Mouse (Mus musculus) forebrain, embryonic 11.5 days (tissue): ENCODE measurements around the gene Tmbim1. TPM values are rescaled to one million over a fixed set of nuclear protein-coding genes. Genes with fewer than 3 reads are reported as not detected.

Experiments
- ATAC-seq: fragments of 200-750 bp; cut with Nextera tagmentation; replicated peaks from 2 replicates; pipeline ENCODE4 v1.8.0; 2017; ENCODE audit warnings: moderate TSS enrichment; ENCODE audit not compliant: low FRiP score
- DNase-seq: peaks from one replicate; pipeline ENCODE4 v3.0.0-alpha.2; 2017; ENCODE audit warnings: low spot score
- H3K27ac ChIP-seq: fragments of 300-500 bp; sonication (generic); 2 replicates; pipeline ENCODE4 v1.5.1; 2014; ENCODE audit warnings: low read depth, low read length
- H3K27me3 ChIP-seq: fragments of 300-500 bp; sonication (generic); 2 replicates; pipeline ENCODE4 v1.6.1; 2014; ENCODE audit warnings: mild to moderate bottlenecking, low read length, mixed read lengths; ENCODE audit not compliant: control insufficient read depth, insufficient read depth
- H3K36me3 ChIP-seq: fragments of 300-500 bp; sonication (generic); 2 replicates; pipeline ENCODE4 v1.6.1; 2014; ENCODE audit warnings: mild to moderate bottlenecking, low read length, moderate library complexity, mixed read lengths; ENCODE audit not compliant: control insufficient read depth, insufficient read depth
- H3K4me1 ChIP-seq: fragments of 300-500 bp; sonication (generic); replicated peaks from 2 replicates; pipeline ENCODE4 v1.6.1; 2014; ENCODE audit warnings: low read length, mixed read lengths; ENCODE audit not compliant: control insufficient read depth, insufficient read depth
- H3K4me2 ChIP-seq: fragments of 300-500 bp; sonication (generic); 2 replicates; pipeline ENCODE4 v1.6.1; 2014; ENCODE audit warnings: low read depth, mild to moderate bottlenecking, low read length, moderate library complexity, mixed read lengths; ENCODE audit not compliant: severe bottlenecking
- H3K4me3 ChIP-seq: fragments of 300-500 bp; sonication (generic); 2 replicates; pipeline ENCODE4 v1.5.1; 2014; ENCODE audit warnings: low read depth, low read length
- H3K9ac ChIP-seq: fragments of 300-500 bp; sonication (generic); 2 replicates; pipeline ENCODE4 v1.6.1; 2014; ENCODE audit warnings: low read length
- H3K9me3 ChIP-seq: fragments of 300-500 bp; sonication (generic); 2 replicates; pipeline ENCODE4 v1.6.1; 2016; ENCODE audit warnings: low read length, mixed read lengths; ENCODE audit not compliant: control insufficient read depth
- WGBS: fragments of 180-500 bp; shearing (Covaris S2); extraction: QIAGEN DNeasy Blood & Tissue Kit; methylation state at CpG from one replicate; pipeline ENCODE4 v1.1.7; 2014; 5-methylcytosine and 5-hydroxymethylcytosine counted together
- polyA plus RNA-seq: library from polyadenylated mRNA; unstranded; fragments of >200 nt; fragmentation: Nextera tagmentation; extraction: Ambion mirVana; gene quantifications from 2 replicates; pipeline ENCODE4 v1.2.1, GENCODE M21; 2014

Tmbim1 gene
- polyA plus RNA-seq, 1 experiment from 2014 or later = 6.9 TPM

DNA sequence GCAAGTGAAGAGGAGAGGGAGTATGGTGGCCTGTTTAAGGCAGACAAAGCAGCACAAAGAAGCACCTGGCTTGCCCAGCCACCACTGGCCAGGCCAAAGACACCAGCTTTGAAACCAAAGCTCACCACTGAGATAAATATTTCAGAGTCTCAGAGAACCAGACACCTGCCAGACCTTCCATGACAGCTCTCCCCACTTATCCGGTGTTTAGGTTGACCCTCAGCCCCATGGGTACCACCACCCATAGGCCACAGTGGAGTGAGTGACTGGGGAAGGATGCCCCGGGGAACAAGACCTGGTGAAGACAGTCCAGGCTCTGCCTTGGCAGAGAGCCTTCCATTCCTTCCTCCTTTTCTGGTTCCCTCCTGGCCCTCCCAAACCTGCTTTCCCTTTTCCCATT, 2.6 kb downstream of the Tmbim1 start:
- ATAC-seq (no peak), DNase-seq (no peak)
- Histone ChIP-seq H3K4me3 (no peak overlapping the region), H3K9ac (no peak overlapping the region), H3K4me2 (no peak overlapping the region), H3K4me1 (no peaks in the 10 kb centered on the region; the same call in 1 of the 2 replicates), H3K9me3 (no peaks in the 10 kb centered on the region), H3K36me3 (no peaks in the 10 kb centered on the region), H3K27ac (no peak overlapping the region), H3K27me3 (0 out of 2 replicates have a peak, but pooled peaks cover 2% of the 10 kb centered on the region)
- WGBS = 93% methylated on average over 2 of the region's 2 CpGs

DNA sequence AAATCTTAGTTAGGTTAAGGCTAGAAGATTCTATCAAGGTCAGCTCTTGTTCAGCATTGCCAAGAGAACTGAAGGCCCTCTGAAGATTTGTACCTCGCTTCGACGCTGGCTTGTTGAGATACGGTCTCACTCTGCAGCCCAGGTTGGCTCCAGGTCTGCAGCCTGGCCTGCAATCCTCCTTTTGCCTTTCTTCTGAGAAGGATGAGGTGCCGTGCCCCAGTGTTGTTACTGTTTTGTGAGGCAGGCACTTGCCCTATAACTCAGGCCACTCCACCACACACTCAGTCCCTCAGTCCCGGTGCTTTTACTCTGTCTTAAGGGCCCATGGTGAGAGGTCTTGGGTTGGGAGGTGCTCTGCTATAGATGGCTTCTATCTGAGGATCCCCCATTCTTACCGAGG, 3.2 kb downstream of the Tmbim1 start:
- ATAC-seq = no peak
- no peaks in the 10 kb centered on the region for H3K36me3 ChIP-seq
- WGBS = 94% methylated on average over 7 of the region's 7 CpGs
- H3K9ac ChIP-seq = no peak overlapping the region
- H3K4me3 ChIP-seq = no peak overlapping the region
- no peak for DNase-seq
- H3K27ac ChIP-seq = no peak overlapping the region
- H3K27me3 ChIP-seq = 0 out of 2 replicates have a peak, but pooled peaks cover 2% of the 10 kb centered on the region
- no peak overlapping the region for H3K4me2 ChIP-seq
- H3K9me3 ChIP-seq = no peaks in the 10 kb centered on the region
- no peaks in the 10 kb centered on the region; the same call in 1 of the 2 replicates for H3K4me1 ChIP-seq

DNA sequence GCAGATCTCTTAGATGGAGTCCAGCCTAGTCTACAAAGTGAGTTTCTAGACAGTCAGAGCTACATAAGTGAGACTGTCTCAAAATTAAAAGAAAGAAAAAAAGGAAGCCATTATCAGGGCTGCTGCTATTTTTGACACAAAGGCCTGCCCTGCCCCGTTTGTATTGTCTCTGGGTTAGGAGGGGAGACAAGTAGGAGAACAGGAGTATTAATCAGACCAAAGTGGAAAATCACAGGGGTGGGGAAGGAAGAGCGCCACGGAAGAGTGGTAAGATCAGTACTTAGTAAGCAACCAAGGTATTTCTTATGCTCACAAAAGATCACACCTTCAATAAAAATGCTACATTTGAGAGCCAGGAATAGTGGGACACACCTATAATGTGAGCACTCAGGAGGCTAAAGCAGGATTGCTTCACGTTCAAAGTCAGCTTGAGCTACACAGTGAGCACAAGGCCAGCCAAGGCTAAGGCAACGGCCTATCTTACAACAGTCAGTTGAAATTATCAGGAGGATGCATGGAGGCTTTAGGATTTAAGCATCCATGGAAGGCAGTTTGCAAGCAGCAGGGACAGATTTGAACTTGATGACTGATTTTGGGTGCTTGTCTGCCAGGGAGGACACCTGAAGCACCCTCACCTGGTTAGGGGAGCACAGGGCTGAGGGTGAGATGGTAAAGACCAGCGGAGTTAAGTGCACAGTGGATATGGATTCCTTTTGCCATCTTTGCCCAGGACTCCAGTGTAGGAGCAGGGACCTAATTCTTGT, 4.9 kb downstream of the Tmbim1 start:
- no peak for DNase-seq
- H3K27me3 ChIP-seq = 0 out of 2 replicates have a peak, but pooled peaks cover 2% of the 10 kb centered on the region
- no peak overlapping the region for H3K4me3 ChIP-seq
- H3K27ac ChIP-seq = no peak overlapping the region
- H3K9ac ChIP-seq = no peak overlapping the region
- H3K4me1 ChIP-seq = peaks cover 5% of the 10 kb centered on the region; the same call in 1 of the 2 replicates
- no peaks in the 10 kb centered on the region; the same call in 1 of the 2 replicates for H3K36me3 ChIP-seq
- H3K9me3 ChIP-seq = no peaks in the 10 kb centered on the region
- WGBS = 85% methylated on average over 6 of the region's 6 CpGs
- H3K4me2 ChIP-seq = no peak overlapping the region
- no peak for ATAC-seq

DNA sequence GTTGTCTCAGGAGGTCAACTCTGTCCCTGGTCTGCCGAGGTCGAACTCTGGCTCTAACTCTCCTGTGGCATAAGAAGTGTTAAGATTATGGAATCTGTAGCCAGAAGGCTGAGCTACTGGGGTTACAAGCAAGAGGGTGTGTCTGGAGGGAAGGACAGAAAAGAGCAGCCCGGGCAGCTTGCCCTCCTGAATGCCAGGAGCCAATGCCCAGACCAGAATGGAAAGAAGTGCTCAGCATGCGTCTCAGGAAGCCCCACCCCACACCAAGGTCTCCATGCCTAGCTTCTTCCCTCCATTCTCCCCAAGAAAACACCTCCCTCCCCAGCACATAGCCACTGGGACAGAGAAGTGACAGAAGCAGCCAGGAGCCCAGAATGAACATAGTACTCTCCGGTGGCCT, 6.4 kb downstream of the Tmbim1 start:
- H3K9me3 ChIP-seq = no peaks in the 10 kb centered on the region
- no peak overlapping the region for H3K9ac ChIP-seq
- no peak overlapping the region for H3K27ac ChIP-seq
- H3K4me3 ChIP-seq = no peak overlapping the region
- H3K36me3 ChIP-seq = no peaks in the 10 kb centered on the region; the same call in 1 of the 2 replicates
- 72% methylated on average over 5 of the region's 5 CpGs for whole genome bisulfite sequencing
- ATAC-seq = no peak
- peaks cover 5% of the 10 kb centered on the region; the same call in 1 of the 2 replicates for H3K4me1 ChIP-seq
- H3K27me3 ChIP-seq = no peaks in the 10 kb centered on the region
- H3K4me2 ChIP-seq = no peak overlapping the region
- no peak for DNase-seq

DNA sequence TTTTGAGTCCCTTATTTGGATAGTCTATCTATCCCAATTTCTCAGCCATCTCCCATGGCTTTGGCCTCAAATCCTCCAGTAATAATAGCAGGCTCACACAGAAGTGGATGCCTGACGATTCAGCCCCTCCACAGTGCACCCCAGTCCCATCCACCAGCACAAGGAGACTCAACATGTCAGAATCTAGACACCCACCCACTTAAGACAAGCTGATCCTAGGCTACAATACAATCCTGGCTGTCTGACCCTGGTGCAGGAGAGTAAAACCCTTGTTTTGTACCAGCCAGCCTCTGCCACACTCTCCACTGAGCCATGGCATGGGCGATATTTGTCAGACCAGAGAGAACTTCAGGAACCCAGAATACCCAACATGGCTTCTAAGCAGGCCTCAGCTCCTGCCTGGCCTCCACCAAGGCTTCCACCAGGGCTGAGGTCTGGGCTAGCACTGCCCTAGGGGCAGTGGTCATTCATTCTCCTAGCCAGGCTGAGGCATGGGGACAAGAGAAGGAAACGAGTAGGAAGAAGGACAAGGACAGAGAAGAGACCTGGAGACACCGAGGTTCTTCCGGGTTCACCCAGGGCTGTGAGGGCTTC, 7.2 kb downstream of the Tmbim1 start:
- DNase-seq (no peak), ATAC-seq (no peak)
- Histone ChIP-seq H3K9ac (no peak overlapping the region), H3K4me2 (no peak overlapping the region), H3K4me1 (peaks cover 5% of the 10 kb centered on the region; the same call in 1 of the 2 replicates), H3K4me3 (no peak overlapping the region), H3K9me3 (no peaks in the 10 kb centered on the region), H3K27ac (no peak overlapping the region), H3K36me3 (no peaks in the 10 kb centered on the region; the same call in 1 of the 2 replicates), H3K27me3 (no peaks in the 10 kb centered on the region)
- 86% methylated on average over 5 of the region's 5 CpGs for WGBS

DNA sequence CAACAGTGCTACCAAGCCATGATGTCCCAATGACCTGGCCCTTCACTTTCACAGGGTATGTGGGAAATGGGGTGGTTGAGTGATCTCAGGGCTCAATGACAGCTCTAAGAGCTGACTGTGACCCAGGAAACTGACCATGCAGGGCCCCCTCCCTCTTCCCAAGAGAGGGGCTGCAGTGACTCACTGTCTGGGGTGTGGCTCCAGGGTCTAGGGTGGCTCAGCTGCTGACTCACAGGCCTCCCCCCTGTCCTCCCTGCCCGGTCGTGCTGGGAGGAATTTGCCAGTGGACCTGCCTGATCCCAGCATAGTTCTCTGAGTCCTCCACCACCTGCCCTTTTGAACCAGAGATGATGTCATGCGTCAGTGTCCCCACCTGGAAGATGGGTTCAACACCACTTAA, 8.2 kb downstream of the Tmbim1 start:
- no peak overlapping the region for H3K4me3 ChIP-seq
- no peaks in the 10 kb centered on the region for H3K9me3 ChIP-seq
- no peak overlapping the region for H3K27ac ChIP-seq
- H3K4me2 ChIP-seq = no peak overlapping the region
- H3K9ac ChIP-seq = no peak overlapping the region
- ATAC-seq = no peak
- 87% methylated on average over 3 of the region's 3 CpGs for WGBS
- peaks cover 5% of the 10 kb centered on the region; the same call in 1 of the 2 replicates for H3K4me1 ChIP-seq
- no peaks in the 10 kb centered on the region for H3K27me3 ChIP-seq
- DNase-seq = no peak
- H3K36me3 ChIP-seq = no peaks in the 10 kb centered on the region; the same call in 1 of the 2 replicates

DNA sequence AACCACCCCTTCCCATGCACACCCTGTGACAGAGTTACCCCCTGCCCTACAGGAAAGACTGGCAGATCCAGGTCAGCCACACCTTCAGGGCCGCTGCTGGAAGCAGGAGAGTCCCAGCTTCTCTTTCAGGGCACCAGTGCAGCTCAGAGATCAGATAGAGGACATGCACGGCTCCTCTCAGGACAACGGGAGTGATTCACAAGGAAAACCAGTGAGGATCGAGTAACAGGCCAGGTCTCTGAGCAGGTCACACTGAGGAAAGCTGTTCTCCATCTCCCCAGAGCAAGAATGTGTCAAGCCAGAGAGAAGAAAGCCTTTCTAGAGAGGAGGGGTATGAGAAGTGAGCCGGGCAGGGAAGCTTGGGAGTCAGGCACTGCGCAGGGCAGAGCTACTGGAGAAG, 8.9 kb downstream of the Tmbim1 start:
- Histone ChIP-seq H3K4me1 (peaks cover 5% of the 10 kb centered on the region; the same call in 1 of the 2 replicates), H3K27ac (no peak overlapping the region), H3K9ac (no peak overlapping the region), H3K27me3 (no peaks in the 10 kb centered on the region), H3K9me3 (no peaks in the 10 kb centered on the region), H3K36me3 (no peaks in the 10 kb centered on the region; the same call in 1 of the 2 replicates), H3K4me2 (no peak overlapping the region), H3K4me3 (no peak overlapping the region)
- no peak for ATAC-seq
- no peak for DNase-seq
- 71% methylated on average over 6 of the region's 6 CpGs for WGBS

DNA sequence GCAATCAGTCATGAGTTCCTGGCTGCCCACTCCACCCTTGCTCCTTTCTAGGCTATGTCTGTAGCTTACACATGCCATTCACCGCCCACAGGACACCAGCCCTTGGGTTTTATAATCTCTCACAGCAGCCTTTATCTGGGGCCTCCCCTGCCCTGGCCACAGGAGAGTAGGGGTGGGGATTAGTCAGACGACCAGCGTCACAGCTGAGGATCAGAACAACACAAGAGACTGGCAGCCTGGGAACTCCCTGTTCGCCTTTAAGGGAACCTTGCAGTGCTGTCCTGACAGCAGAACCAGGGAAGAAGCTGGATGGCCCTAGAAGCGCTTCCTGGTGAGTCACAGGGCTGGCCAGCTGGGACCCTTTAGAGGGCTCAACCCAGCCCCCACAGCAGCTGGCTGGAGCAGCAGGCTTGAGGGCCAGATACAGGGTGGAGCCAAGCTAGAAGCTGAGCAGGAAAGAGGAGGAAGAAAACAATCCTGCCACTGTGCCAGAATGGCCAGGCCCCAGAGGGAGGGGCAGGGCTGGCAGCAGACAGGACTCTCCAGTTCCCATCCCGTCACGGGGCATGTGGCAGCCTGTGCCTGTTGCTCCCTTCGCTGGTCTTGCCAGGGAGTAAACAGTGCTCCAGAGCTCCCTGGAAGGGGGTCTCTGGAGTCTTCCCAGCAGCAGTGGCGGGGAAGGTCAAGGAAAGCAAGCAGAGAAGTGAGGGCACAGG, 9.8 kb downstream of the Tmbim1 start:
- H3K9ac ChIP-seq = peak overlapping the region; percentile 27; the same call in 1 of the 2 replicates
- H3K27me3 ChIP-seq = no peaks in the 10 kb centered on the region
- ATAC-seq (peak; percentile 71), DNase-seq (peak; percentile 62)
- H3K36me3 ChIP-seq = no peaks in the 10 kb centered on the region; the same call in 1 of the 2 replicates
- peaks cover 5% of the 10 kb centered on the region; the same call in 1 of the 2 replicates for H3K4me1 ChIP-seq
- peak overlapping the region; percentile 18; the same call in 1 of the 2 replicates for H3K4me2 ChIP-seq
- H3K4me3 ChIP-seq = no peak overlapping the region
- H3K27ac ChIP-seq = peak overlapping the region; percentile 64
- no peaks in the 10 kb centered on the region for H3K9me3 ChIP-seq
- 25% methylated on average over 9 of the region's 9 CpGs for WGBS
